Mouse (Mus musculus): ENCODE results near the gene Ezh1. TPM values are rescaled to one million over a fixed set of nuclear protein-coding genes. Genes with fewer than 3 reads are reported as not detected.

The Ezh1 gene
- 42.8 and 49.9 TPM in 2 replicates for polyA plus RNA-seq (2011; ENCODE audit: insufficient read depth, insufficient read length, low read depth, missing spikeins)

GRCm38 (mm10) chr11:101226065-101226701 lies at the start of gene Ezh1:
TSS of gene Ezh1 (minus strand) at chr11:101226463.
- Histone ChIP-seq H3K27ac (ENCODE audit: insufficient read depth, low read length) (no peak within 1 kb of the TSS), H3K4me1 (ENCODE audit: control insufficient read depth, insufficient read depth, low read length) (peaks cover 1% of the 10 kb centered on the region), H3K27me3 (ENCODE audit: control insufficient read depth, insufficient read depth, low read length, poor library complexity, severe bottlenecking) (no peaks in the 10 kb centered on the region), H3K36me3 (ENCODE audit: control insufficient read depth, insufficient read depth, low read length, poor library complexity, severe bottlenecking) (no peaks in the 10 kb centered on the region), H3K4me3 (ENCODE audit: low read depth, low read length) (peak within 1 kb of the TSS; percentile 68), H3K9me3 (replicated peaks; ENCODE audit: control insufficient read depth, insufficient read depth, low read length, poor library complexity, severe bottlenecking) (no peaks in the 10 kb centered on the region), H3K9ac (ENCODE audit: low read depth, poor library complexity, severe bottlenecking) (peak within 1 kb of the TSS; percentile 79)
- TF ChIP-seq POLR2A (IDR thresholded peaks at IDR 0.05; ENCODE audit: insufficient read depth, low read length) (no peak), CTCF (IDR thresholded peaks at IDR 0.05; ENCODE audit: low read depth, low read length) (peak; percentile 51), EP300 (IDR thresholded peaks at IDR 0.05; ENCODE audit: insufficient read depth, low read depth, low read length) (peak; percentile 63; the same call in 1 of the 2 replicates)

GRCm38 (mm10) chr11:101275309-101275708 lies 49.0 kb upstream of the Ezh1 start:
- Histone ChIP-seq H3K27ac (ENCODE audit: insufficient read depth, low read length) (no peak overlapping the region), H3K4me3 (ENCODE audit: low read depth, low read length) (no peak overlapping the region), H3K36me3 (ENCODE audit: control insufficient read depth, insufficient read depth, low read length, poor library complexity, severe bottlenecking) (no peaks in the 10 kb centered on the region), H3K9ac (ENCODE audit: low read depth, poor library complexity, severe bottlenecking) (no peak overlapping the region), H3K27me3 (ENCODE audit: control insufficient read depth, insufficient read depth, low read length, poor library complexity, severe bottlenecking) (no peaks in the 10 kb centered on the region), H3K4me1 (ENCODE audit: control insufficient read depth, insufficient read depth, low read length) (no peaks in the 10 kb centered on the region), H3K9me3 (replicated peaks; ENCODE audit: control insufficient read depth, insufficient read depth, low read length, poor library complexity, severe bottlenecking) (no peaks in the 10 kb centered on the region)
- TF ChIP-seq POLR2A (IDR thresholded peaks at IDR 0.05; ENCODE audit: insufficient read depth, low read length): no peak
- TF ChIP-seq CTCF (IDR thresholded peaks at IDR 0.05; ENCODE audit: low read depth, low read length): no peak
- TF ChIP-seq EP300 (IDR thresholded peaks at IDR 0.05; ENCODE audit: insufficient read depth, low read depth, low read length): no peak

- H3K27me3 ChIP-seq (ENCODE audit: control insufficient read depth, insufficient read depth, low read length, poor library complexity, severe bottlenecking): no peaks in the 10 kb centered on the region
- H3K27ac ChIP-seq (ENCODE audit: insufficient read depth, low read length): no peak overlapping the region
- no peak overlapping the region for H3K9ac ChIP-seq (ENCODE audit: low read depth, poor library complexity, severe bottlenecking)
- no peak overlapping the region for H3K4me3 ChIP-seq (ENCODE audit: low read depth, low read length)
- no peaks in the 10 kb centered on the region for H3K4me1 ChIP-seq (ENCODE audit: control insufficient read depth, insufficient read depth, low read length)
- TF ChIP-seq EP300 (IDR thresholded peaks at IDR 0.05; ENCODE audit: insufficient read depth, low read depth, low read length) (no peak), POLR2A (IDR thresholded peaks at IDR 0.05; ENCODE audit: insufficient read depth, low read length) (no peak), CTCF (IDR thresholded peaks at IDR 0.05; ENCODE audit: low read depth, low read length) (no peak)
- H3K36me3 ChIP-seq (ENCODE audit: control insufficient read depth, insufficient read depth, low read length, poor library complexity, severe bottlenecking): no peaks in the 10 kb centered on the region
- no peaks in the 10 kb centered on the region for H3K9me3 ChIP-seq (replicated peaks; ENCODE audit: control insufficient read depth, insufficient read depth, low read length, poor library complexity, severe bottlenecking)
Measured at GRCm38 (mm10) chr11:101272446-101272845, 46.2 kb upstream of the Ezh1 start.

GRCm38 (mm10) chr11:101269577-101270116 lies 43.4 kb upstream of the Ezh1 start:
- no peak overlapping the region for H3K27ac ChIP-seq (ENCODE audit: insufficient read depth, low read length)
- no peaks in the 10 kb centered on the region for H3K4me1 ChIP-seq (ENCODE audit: control insufficient read depth, insufficient read depth, low read length)
- TF ChIP-seq CTCF (IDR thresholded peaks at IDR 0.05; ENCODE audit: low read depth, low read length) (no peak), EP300 (IDR thresholded peaks at IDR 0.05; ENCODE audit: insufficient read depth, low read depth, low read length) (no peak), POLR2A (IDR thresholded peaks at IDR 0.05; ENCODE audit: insufficient read depth, low read length) (no peak)
- H3K36me3 ChIP-seq (ENCODE audit: control insufficient read depth, insufficient read depth, low read length, poor library complexity, severe bottlenecking): no peaks in the 10 kb centered on the region
- H3K27me3 ChIP-seq (ENCODE audit: control insufficient read depth, insufficient read depth, low read length, poor library complexity, severe bottlenecking): peaks cover 3% of the 10 kb centered on the region; the same call in 1 of the 2 replicates
- H3K9me3 ChIP-seq (replicated peaks; ENCODE audit: control insufficient read depth, insufficient read depth, low read length, poor library complexity, severe bottlenecking): no peaks in the 10 kb centered on the region
- H3K4me3 ChIP-seq (ENCODE audit: low read depth, low read length): no peak overlapping the region
- no peak overlapping the region for H3K9ac ChIP-seq (ENCODE audit: low read depth, poor library complexity, severe bottlenecking)

GRCm38 (mm10) chr11:101265906-101266305 lies 39.6 kb upstream of the Ezh1 start:
- Histone ChIP-seq H3K4me1 (ENCODE audit: control insufficient read depth, insufficient read depth, low read length) (peaks cover 2% of the 10 kb centered on the region), H3K27me3 (ENCODE audit: control insufficient read depth, insufficient read depth, low read length, poor library complexity, severe bottlenecking) (peaks cover 8% of the 10 kb centered on the region; the same call in 1 of the 2 replicates), H3K9ac (ENCODE audit: low read depth, poor library complexity, severe bottlenecking) (no peak overlapping the region), H3K36me3 (ENCODE audit: control insufficient read depth, insufficient read depth, low read length, poor library complexity, severe bottlenecking) (no peaks in the 10 kb centered on the region), H3K9me3 (replicated peaks; ENCODE audit: control insufficient read depth, insufficient read depth, low read length, poor library complexity, severe bottlenecking) (no peaks in the 10 kb centered on the region), H3K27ac (ENCODE audit: insufficient read depth, low read length) (no peak overlapping the region), H3K4me3 (ENCODE audit: low read depth, low read length) (no peak overlapping the region)
- TF ChIP-seq POLR2A (IDR thresholded peaks at IDR 0.05; ENCODE audit: insufficient read depth, low read length) (no peak), CTCF (IDR thresholded peaks at IDR 0.05; ENCODE audit: low read depth, low read length) (no peak), EP300 (IDR thresholded peaks at IDR 0.05; ENCODE audit: insufficient read depth, low read depth, low read length) (no peak)

GRCm38 (mm10) chr11:101264954-101265471 lies 38.8 kb upstream of the Ezh1 start:
- Histone ChIP-seq H3K9me3 (replicated peaks; ENCODE audit: control insufficient read depth, insufficient read depth, low read length, poor library complexity, severe bottlenecking) (no peaks in the 10 kb centered on the region), H3K4me3 (ENCODE audit: low read depth, low read length) (peak overlapping the region; percentile 47), H3K27ac (ENCODE audit: insufficient read depth, low read length) (no peak overlapping the region), H3K9ac (ENCODE audit: low read depth, poor library complexity, severe bottlenecking) (peak overlapping the region; percentile 24), H3K4me1 (ENCODE audit: control insufficient read depth, insufficient read depth, low read length) (peaks cover 2% of the 10 kb centered on the region), H3K27me3 (ENCODE audit: control insufficient read depth, insufficient read depth, low read length, poor library complexity, severe bottlenecking) (peaks cover 8% of the 10 kb centered on the region; the same call in 1 of the 2 replicates), H3K36me3 (ENCODE audit: control insufficient read depth, insufficient read depth, low read length, poor library complexity, severe bottlenecking) (no peaks in the 10 kb centered on the region)
- TF ChIP-seq CTCF (IDR thresholded peaks at IDR 0.05; ENCODE audit: low read depth, low read length): no peak
- no peak for TF ChIP-seq EP300 (IDR thresholded peaks at IDR 0.05; ENCODE audit: insufficient read depth, low read depth, low read length)
- no peak for TF ChIP-seq POLR2A (IDR thresholded peaks at IDR 0.05; ENCODE audit: insufficient read depth, low read length)

Data from ES-Bruce4 (cell line).